Mouse (Mus musculus) B cell, adult 2 months (primary cell): Measurements from ENCODE around the gene Pcyox1.
A peak's percentile ranks its signal among the peaks of the same experiment; 100 is the strongest.
"Not testable (repeated sequence)": the region's sequence is repeated elsewhere in the genome, so short reads cannot be mapped to it uniquely, and the experiment has no call there.

Experiments
- DNase-seq, 2 experiments: peaks; one replicate each; pipeline ENCODE4 v3.0.0; 2022

Gene Pcyox1

GRCm38 (mm10) chr6:86395969-86396368 lies 985 bp downstream of the Pcyox1 start:
- no peak for DNase-seq

GRCm38 (mm10) chr6:86395021-86395420 lies 1.9 kb downstream of the Pcyox1 start:
- DNase-seq: no peak

- DNase-seq: no peak
Measured at GRCm38 (mm10) chr6:86394078-86394720, 2.8 kb downstream of the Pcyox1 start.

GRCm38 (mm10) chr6:86393187-86393586 lies 3.8 kb downstream of the Pcyox1 start:
- DNase-seq: peak; percentile 11 to 12

GRCm38 (mm10) chr6:86391326-86391725 lies 5.6 kb downstream of the Pcyox1 start:
- DNase-seq: peak; percentile 35 to 39

- DNase-seq: no peak
Measured at GRCm38 (mm10) chr6:86388461-86388860, 8.5 kb downstream of the Pcyox1 start.

- DNase-seq: no peak
Measured at GRCm38 (mm10) chr6:86387313-86387712, 9.6 kb downstream of the Pcyox1 start.

GRCm38 (mm10) chr6:86385362-86386104 lies 11.4 kb downstream of the Pcyox1 start:
- DNase-seq: no peak

GRCm38 (mm10) chr6:86384692-86385091 lies 12.3 kb downstream of the Pcyox1 start:
- no peak for DNase-seq

- DNase-seq: no peak
Measured at GRCm38 (mm10) chr6:86383370-86383769, 13.6 kb downstream of the Pcyox1 start.

GRCm38 (mm10) chr6:86382551-86382950 lies 14.4 kb downstream of the Pcyox1 start:
- DNase-seq: no peak

GRCm38 (mm10) chr6:86380112-86380511 lies 16.8 kb downstream of the Pcyox1 start:
- not testable (repeated sequence) for DNase-seq

- DNase-seq: no peak
Measured at GRCm38 (mm10) chr6:86378341-86378740, 18.6 kb downstream of the Pcyox1 start.

GRCm38 (mm10) chr6:86373556-86373955 lies 23.4 kb downstream of the Pcyox1 start:
- no peak for DNase-seq

- peak in 1 of 2 experiments; percentile 5 for DNase-seq
Measured at GRCm38 (mm10) chr6:86371950-86372516, 24.9 kb downstream of the Pcyox1 start.

GRCm38 (mm10) chr6:86371340-86371911 lies 25.5 kb downstream of the Pcyox1 start:
- peak; percentile 94 for DNase-seq

- DNase-seq: no peak
Measured at GRCm38 (mm10) chr6:86370764-86371339, 26.1 kb downstream of the Pcyox1 start, which contains the start of gene Snrpg. TSS of gene Snrpg (plus strand) at chr6:86371304.

- DNase-seq: peak; percentile 49 to 53
Measured at GRCm38 (mm10) chr6:86370093-86370713, 26.8 kb downstream of the Pcyox1 start.

- DNase-seq: no peak
Measured at GRCm38 (mm10) chr6:86368479-86368878, 28.5 kb downstream of the Pcyox1 start.

- no peak for DNase-seq
Measured at GRCm38 (mm10) chr6:86366853-86367249, 30.1 kb downstream of the Pcyox1 start.

- peak; percentile 2 to 6 for DNase-seq
Measured at GRCm38 (mm10) chr6:86366125-86366852, 30.7 kb downstream of the Pcyox1 start.
